Mouse (Mus musculus) midbrain, embryonic 11.5 days (tissue): ENCODE results near the gene Galnt17. TPM values are rescaled to one million over a fixed set of nuclear protein-coding genes. Genes with fewer than 3 reads are reported as not detected.

Experiments used
- ATAC-seq: fragments of 200-750 bp; cut with Nextera tagmentation; 2 replicates; pipeline ENCODE4 v1.8.0; 2017; ENCODE audit warnings: moderate TSS enrichment, moderate library complexity; ENCODE audit not compliant: low FRiP score
- DNase-seq: peaks from one replicate; pipeline ENCODE4 v3.0.0; 2015; ENCODE audit warnings: low spot score; ENCODE audit errors: missing footprints
- H3K27ac ChIP-seq: fragments of 300-500 bp; sonication (generic); 2 replicates; pipeline ENCODE4 v1.5.1; 2014; ENCODE audit warnings: low read depth, low read length
- H3K27me3 ChIP-seq: fragments of 300-500 bp; sonication (generic); 2 replicates; pipeline ENCODE4 v1.6.1; 2014; ENCODE audit warnings: mild to moderate bottlenecking, low read length, moderate library complexity, mixed read lengths; ENCODE audit not compliant: control insufficient read depth, insufficient read depth
- H3K36me3 ChIP-seq: fragments of 300-500 bp; sonication (generic); 2 replicates; pipeline ENCODE4 v1.6.1; 2014; ENCODE audit warnings: mild to moderate bottlenecking, low read length, moderate library complexity, mixed read lengths; ENCODE audit not compliant: control insufficient read depth, insufficient read depth
- H3K4me1 ChIP-seq: fragments of 300-500 bp; sonication (generic); 2 replicates; pipeline ENCODE4 v1.6.1; 2014; ENCODE audit warnings: low read length; ENCODE audit not compliant: control insufficient read depth, insufficient read depth
- H3K4me2 ChIP-seq: fragments of 300-500 bp; sonication (generic); 2 replicates; pipeline ENCODE4 v1.6.1; 2014; ENCODE audit warnings: mild to moderate bottlenecking, moderate library complexity
- H3K4me3 ChIP-seq: fragments of 300-500 bp; sonication (generic); 2 replicates; pipeline ENCODE4 v1.5.1; 2014; ENCODE audit warnings: low read depth, low read length
- H3K9ac ChIP-seq: fragments of 300-500 bp; sonication (generic); 2 replicates; pipeline ENCODE4 v1.6.1; 2014; ENCODE audit warnings: low read length
- H3K9me3 ChIP-seq: fragments of 300-500 bp; sonication (generic); 2 replicates; pipeline ENCODE4 v1.6.1; 2016; ENCODE audit warnings: low read length; ENCODE audit not compliant: control insufficient read depth
- whole genome bisulfite sequencing: fragments of 180-500 bp; shearing (Covaris S2); extraction: QIAGEN DNeasy Blood & Tissue Kit; methylation state at CpG from one replicate; pipeline ENCODE4 v1.1.7; 2014; 5-methylcytosine and 5-hydroxymethylcytosine counted together
- polyA plus RNA-seq: library from polyadenylated mRNA; unstranded; fragments of >200 nt; fragmentation: Nextera tagmentation; extraction: Ambion mirVana; gene quantifications from 2 replicates; pipeline ENCODE4 v1.2.1, GENCODE M21; 2014

Gene Galnt17
- polyA plus RNA-seq, 1 experiment from 2014 or later = 0.79 TPM

- Histone ChIP-seq H3K4me2 (no peak overlapping the region), H3K4me1 (no peaks in the 10 kb centered on the region), H3K27ac (no peak overlapping the region), H3K4me3 (no peak overlapping the region), H3K36me3 (no peaks in the 10 kb centered on the region), H3K27me3 (no peaks in the 10 kb centered on the region), H3K9ac (no peak overlapping the region), H3K9me3 (no peaks in the 10 kb centered on the region)
- 78% methylated on average over 10 of the region's 10 CpGs for WGBS
- no peak for ATAC-seq
- no peak for DNase-seq
These were observed 78.6 kb downstream of the Galnt17 start for GRCm38 (mm10) chr5:131229744-131230143.

DNA sequence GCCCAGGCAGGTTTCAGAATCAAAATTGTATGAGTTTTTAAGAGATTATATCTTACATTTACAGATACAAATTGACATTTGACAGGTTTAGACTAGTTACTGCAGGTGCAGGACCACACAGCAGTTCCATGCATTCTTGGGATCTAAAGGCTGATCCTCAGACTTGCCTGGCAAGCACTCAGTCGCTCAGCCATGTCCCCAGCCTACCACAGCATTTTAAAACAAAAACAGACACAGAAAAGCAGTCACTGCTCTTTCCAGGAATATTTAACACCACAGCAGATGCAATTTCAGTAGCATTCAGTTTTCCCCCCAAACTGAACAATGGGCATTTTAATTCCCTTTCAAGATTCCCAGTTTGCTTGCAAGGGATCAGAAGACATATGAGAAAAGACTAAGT is 84.9 kb downstream of the Galnt17 start:
- Histone ChIP-seq H3K4me2 (no peak overlapping the region), H3K4me1 (no peaks in the 10 kb centered on the region), H3K9ac (no peak overlapping the region), H3K27ac (no peak overlapping the region), H3K4me3 (no peak overlapping the region), H3K36me3 (no peaks in the 10 kb centered on the region), H3K9me3 (no peaks in the 10 kb centered on the region), H3K27me3 (no peaks in the 10 kb centered on the region)
- DNase-seq = no peak
- WGBS = 76% methylated on average over 1 of the region's 1 CpGs
- no peak for ATAC-seq

GRCm38 (mm10) chr5:131222498-131223244 is 85.6 kb downstream of the Galnt17 start:
- 87% methylated on average over 10 of the region's 10 CpGs for WGBS

GRCm38 (mm10) chr5:131218221-131218620 is 90.1 kb downstream of the Galnt17 start:
- no peak overlapping the region for H3K4me3 ChIP-seq
- no peaks in the 10 kb centered on the region for H3K9me3 ChIP-seq
- H3K27me3 ChIP-seq = no peaks in the 10 kb centered on the region
- no peak for DNase-seq
- H3K4me2 ChIP-seq = no peak overlapping the region
- no peak overlapping the region for H3K9ac ChIP-seq
- WGBS = 75% methylated on average over 3 of the region's 3 CpGs
- ATAC-seq = no peak
- no peaks in the 10 kb centered on the region for H3K4me1 ChIP-seq
- H3K36me3 ChIP-seq = no peaks in the 10 kb centered on the region
- H3K27ac ChIP-seq = no peak overlapping the region

More at GRCm38 (mm10) chr5:131222498-131223244, 85.6 kb downstream of the Galnt17 start:
- no peak for ATAC-seq
- no peaks in the 10 kb centered on the region for H3K9me3 ChIP-seq
- no peak overlapping the region for H3K9ac ChIP-seq
- no peak overlapping the region for H3K27ac ChIP-seq
- DNase-seq = no peak
- no peaks in the 10 kb centered on the region for H3K4me1 ChIP-seq
- H3K36me3 ChIP-seq = no peaks in the 10 kb centered on the region
- H3K4me3 ChIP-seq = no peak overlapping the region
- no peaks in the 10 kb centered on the region for H3K27me3 ChIP-seq
- H3K4me2 ChIP-seq = no peak overlapping the region

DNA sequence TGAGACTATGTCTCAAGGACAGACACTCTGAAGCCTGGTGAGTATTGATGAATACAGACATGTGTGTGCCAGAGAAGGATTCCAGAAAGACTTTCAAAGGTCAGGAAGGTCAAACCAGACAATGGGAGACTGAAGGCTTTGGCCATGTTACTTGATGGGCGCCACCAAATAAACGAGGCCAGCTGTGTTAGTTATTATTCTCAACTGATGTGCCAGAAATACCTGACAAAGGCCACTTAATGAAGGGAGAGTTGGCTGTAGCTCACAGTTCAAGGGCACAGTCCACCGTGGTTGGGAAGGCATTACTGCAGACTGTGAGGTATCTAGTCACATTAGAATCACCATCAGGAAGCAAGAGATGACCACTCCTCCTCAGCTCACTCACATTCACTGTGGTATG is 96.7 kb downstream of the Galnt17 start:
- 67% methylated on average over 3 of the region's 3 CpGs for WGBS
- no peak for ATAC-seq
- H3K4me3 ChIP-seq = no peak overlapping the region

DNA sequence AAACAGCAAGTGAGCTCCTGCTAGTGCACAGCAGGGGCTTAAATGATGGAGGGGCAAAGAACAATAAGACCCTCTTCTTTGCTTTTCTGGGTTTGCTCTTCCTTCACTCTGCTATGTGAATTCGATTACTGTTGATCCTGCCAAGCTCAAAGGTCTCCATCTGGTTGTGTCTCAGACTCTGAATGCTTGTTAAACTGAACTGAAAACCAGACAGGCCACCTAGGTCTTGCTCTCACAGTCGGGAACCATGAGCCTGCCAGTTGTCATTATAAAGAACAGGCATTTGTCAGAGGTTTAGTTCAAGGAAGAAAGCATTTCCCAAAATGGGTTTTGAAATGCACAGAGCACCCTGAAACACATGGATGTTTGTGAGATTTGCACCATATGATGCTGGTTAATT is 107.2 kb downstream of the Galnt17 start:
- Histone ChIP-seq H3K4me2 (no peak overlapping the region), H3K9me3 (no peaks in the 10 kb centered on the region), H3K27me3 (no peaks in the 10 kb centered on the region), H3K4me1 (no peaks in the 10 kb centered on the region), H3K36me3 (no peaks in the 10 kb centered on the region), H3K27ac (no peak overlapping the region), H3K4me3 (no peak overlapping the region), H3K9ac (no peak overlapping the region)
- DNase-seq (peak; percentile 41), ATAC-seq (no peak)
- WGBS = 66% methylated on average over 2 of the region's 2 CpGs

More for the DNA sequence above, 96.7 kb downstream of the Galnt17 start:
- Histone ChIP-seq H3K4me2 (no peak overlapping the region), H3K9ac (no peak overlapping the region), H3K27me3 (no peaks in the 10 kb centered on the region), H3K9me3 (no peaks in the 10 kb centered on the region), H3K27ac (no peak overlapping the region), H3K36me3 (no peaks in the 10 kb centered on the region), H3K4me1 (no peaks in the 10 kb centered on the region)
- peak; percentile 26 for DNase-seq

GRCm38 (mm10) chr5:131192311-131192710 is 116.0 kb downstream of the Galnt17 start:
- H3K27me3 ChIP-seq = no peaks in the 10 kb centered on the region
- DNase-seq (no peak), ATAC-seq (no peak)
- H3K36me3 ChIP-seq = no peaks in the 10 kb centered on the region
- WGBS = 86% methylated on average over 3 of the region's 3 CpGs
- no peak overlapping the region for H3K4me3 ChIP-seq
- H3K27ac ChIP-seq = no peak overlapping the region
- no peaks in the 10 kb centered on the region for H3K4me1 ChIP-seq
- H3K4me2 ChIP-seq = no peak overlapping the region
- no peaks in the 10 kb centered on the region for H3K9me3 ChIP-seq
- no peak overlapping the region for H3K9ac ChIP-seq

DNA sequence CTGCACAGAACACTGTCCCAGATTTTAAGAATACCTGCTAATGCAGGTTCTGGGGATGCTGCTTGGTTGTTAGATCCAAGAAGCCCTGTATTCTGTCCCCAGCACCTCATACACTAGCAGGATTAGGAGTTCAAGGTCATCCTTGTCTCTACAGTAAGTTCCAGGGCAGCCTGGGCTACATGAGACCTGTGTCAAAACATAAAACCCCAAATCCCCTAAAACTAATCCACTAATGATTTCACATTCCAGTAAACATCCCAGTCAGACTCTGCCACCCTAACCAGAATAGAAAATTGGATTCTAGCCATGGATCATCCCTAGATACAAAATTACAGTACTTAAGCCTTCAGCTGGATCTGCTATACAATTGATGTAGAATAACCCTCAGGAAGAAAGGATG is 123.7 kb downstream of the Galnt17 start:
- H3K9me3 ChIP-seq = no peaks in the 10 kb centered on the region
- H3K27me3 ChIP-seq = no peaks in the 10 kb centered on the region
- H3K4me2 ChIP-seq = no peak overlapping the region
- H3K4me1 ChIP-seq = no peaks in the 10 kb centered on the region
- no peaks in the 10 kb centered on the region for H3K36me3 ChIP-seq
- no peak overlapping the region for H3K9ac ChIP-seq
- no peak overlapping the region for H3K4me3 ChIP-seq
- no peak overlapping the region for H3K27ac ChIP-seq
- ATAC-seq = no peak
- peak; percentile 51 for DNase-seq

DNA sequence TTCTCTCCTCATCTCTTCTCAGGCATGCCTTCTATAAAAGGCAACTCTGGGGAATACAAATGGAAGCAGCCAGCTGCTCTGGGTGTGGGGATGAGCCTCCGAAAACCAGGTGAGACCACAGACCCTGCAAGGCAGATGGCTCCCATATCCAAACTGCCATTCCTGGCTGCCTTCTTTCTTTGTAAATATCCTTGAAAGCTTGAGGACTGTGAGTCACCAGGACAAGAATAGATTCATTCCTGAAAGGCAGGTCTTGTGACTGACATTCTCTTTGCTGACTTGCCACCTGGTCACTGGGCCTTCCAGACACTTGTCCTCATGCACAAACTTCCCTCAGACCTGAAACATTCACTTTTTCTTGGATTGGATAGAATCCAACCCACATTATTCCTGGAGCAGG is 127.1 kb downstream of the Galnt17 start:
- Histone ChIP-seq H3K27ac (no peak overlapping the region), H3K27me3 (no peaks in the 10 kb centered on the region), H3K4me3 (no peak overlapping the region), H3K9ac (no peak overlapping the region), H3K36me3 (no peaks in the 10 kb centered on the region), H3K9me3 (no peaks in the 10 kb centered on the region), H3K4me2 (no peak overlapping the region), H3K4me1 (peaks cover 4% of the 10 kb centered on the region; the same call in 1 of the 2 replicates)
- peak; percentile 53 for DNase-seq
- WGBS = 83% methylated on average over 1 of the region's 1 CpGs
- ATAC-seq = no peak
